Mouse (Mus musculus) heart, embryonic 15.5 days (tissue): ENCODE measurements around the gene Plcb4. TPM values are rescaled to one million over a fixed set of nuclear protein-coding genes. Genes with fewer than 3 reads are reported as not detected.
"Not testable (repeated sequence)": the region's sequence is repeated elsewhere in the genome, so short reads cannot be mapped to it uniquely, and the experiment has no call there.

Experiments used
- ATAC-seq: fragments of 200-750 bp; cut with Nextera tagmentation; replicated peaks from 2 replicates; pipeline ENCODE4 v1.8.0; 2017; ENCODE audit warnings: low read depth, moderate TSS enrichment; ENCODE audit not compliant: insufficient number of reproducible peaks, insufficient read depth, low FRiP score
- H3K27ac ChIP-seq: fragments of 300-500 bp; sonication (generic); 2 replicates; pipeline ENCODE4 v1.5.1; 2015; ENCODE audit warnings: mild to moderate bottlenecking, inconsistent platforms
- H3K27me3 ChIP-seq: fragments of 300-500 bp; sonication (generic); 2 replicates; pipeline ENCODE4 v1.6.1; 2015; ENCODE audit warnings: inconsistent platforms
- H3K36me3 ChIP-seq: fragments of 300-500 bp; sonication (generic); 2 replicates; pipeline ENCODE4 v1.6.1; 2015; ENCODE audit warnings: mild to moderate bottlenecking, inconsistent platforms
- H3K4me1 ChIP-seq: fragments of 300-500 bp; sonication (generic); replicated peaks from 2 replicates; pipeline ENCODE4 v1.6.1; 2015; ENCODE audit warnings: inconsistent platforms
- H3K4me2 ChIP-seq: fragments of 300-500 bp; sonication (generic); 2 replicates; pipeline ENCODE4 v1.6.1; 2015; ENCODE audit warnings: inconsistent platforms, mild to moderate bottlenecking, moderate library complexity
- H3K4me3 ChIP-seq: fragments of 300-500 bp; sonication (generic); 2 replicates; pipeline ENCODE4 v1.5.1; 2015; ENCODE audit warnings: mild to moderate bottlenecking, inconsistent platforms
- H3K9ac ChIP-seq: fragments of 300-500 bp; sonication (generic); 2 replicates; pipeline ENCODE4 v1.6.1; 2015; ENCODE audit warnings: mild to moderate bottlenecking, inconsistent platforms
- H3K9me3 ChIP-seq: fragments of 300-500 bp; sonication (generic); replicated peaks from 2 replicates; pipeline ENCODE4 v1.6.1; 2016; ENCODE audit warnings: inconsistent platforms
- WGBS: fragments of 180-500 bp; shearing (Covaris S2); methylation state at CpG from one replicate; pipeline ENCODE4 v1.1.7; 2015; ENCODE audit warnings: mixed read lengths; 5-methylcytosine and 5-hydroxymethylcytosine counted together
- polyA plus RNA-seq: library from polyadenylated mRNA; unstranded; fragments of >200 nt; fragmentation: Nextera tagmentation; extraction: Ambion mirVana; gene quantifications from 2 replicates; pipeline ENCODE4 v1.2.1, GENCODE M21; 2015

Plcb4 gene
- polyA plus RNA-seq, 1 experiment from 2014 or later: 38.8 TPM

DNA sequence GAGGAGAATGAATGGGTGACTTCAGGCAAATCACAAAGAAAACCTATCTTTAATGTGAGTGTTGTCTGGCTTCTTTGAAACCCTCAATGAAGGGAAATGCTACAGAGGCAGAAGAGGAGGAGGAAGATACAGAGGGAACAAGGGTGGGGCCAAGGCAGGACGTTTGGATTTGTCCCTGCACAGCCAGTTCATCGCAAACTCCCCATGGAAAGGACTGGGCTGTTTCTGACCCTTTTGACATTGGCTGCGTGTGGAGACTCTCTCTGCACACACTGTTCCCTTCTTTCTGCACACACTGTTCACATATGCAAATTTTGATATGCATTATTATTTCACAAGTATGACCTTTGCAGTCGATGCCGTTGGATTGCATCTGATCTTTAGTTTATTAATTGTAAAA, 63.3 kb downstream of the Plcb4 start:
- Histone ChIP-seq H3K27ac (peak overlapping the region; percentile 42; the same call in 1 of the 2 replicates), H3K9me3 (no peaks in the 10 kb centered on the region), H3K36me3 (no peaks in the 10 kb centered on the region), H3K4me2 (no peak overlapping the region), H3K27me3 (no peaks in the 10 kb centered on the region), H3K4me3 (no peak overlapping the region), H3K4me1 (peaks cover 20% of the 10 kb centered on the region), H3K9ac (no peak overlapping the region)
- no peak for ATAC-seq
- 50% methylated on average over 5 of the region's 5 CpGs for WGBS

DNA sequence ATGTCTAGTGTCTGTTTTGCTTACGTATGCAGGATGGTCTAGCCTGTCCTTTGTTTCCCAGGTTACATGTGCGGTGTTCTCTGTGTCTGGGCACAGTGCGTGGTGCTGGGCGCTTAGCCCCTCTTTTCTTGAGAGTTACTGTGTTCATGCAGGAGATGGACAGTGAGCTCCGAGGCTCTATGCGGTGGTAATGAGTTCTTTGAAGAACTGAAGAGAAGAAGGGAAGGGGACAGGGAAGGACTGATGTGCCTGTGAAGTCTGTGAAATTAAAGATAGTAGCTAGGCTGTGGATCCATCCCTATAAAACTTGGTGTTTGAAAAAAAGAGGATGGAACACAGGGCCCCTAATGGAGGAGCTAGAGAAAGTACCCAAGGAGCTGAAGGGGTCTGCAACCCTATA, 64.6 kb downstream of the Plcb4 start:
- 97% methylated on average over 6 of the region's 6 CpGs for WGBS
- Histone ChIP-seq H3K9me3 (no peaks in the 10 kb centered on the region), H3K27me3 (no peaks in the 10 kb centered on the region), H3K4me1 (peaks cover 15% of the 10 kb centered on the region), H3K27ac (no peak overlapping the region), H3K9ac (no peak overlapping the region), H3K36me3 (no peaks in the 10 kb centered on the region), H3K4me2 (no peak overlapping the region), H3K4me3 (no peak overlapping the region)
- no peak for ATAC-seq

DNA sequence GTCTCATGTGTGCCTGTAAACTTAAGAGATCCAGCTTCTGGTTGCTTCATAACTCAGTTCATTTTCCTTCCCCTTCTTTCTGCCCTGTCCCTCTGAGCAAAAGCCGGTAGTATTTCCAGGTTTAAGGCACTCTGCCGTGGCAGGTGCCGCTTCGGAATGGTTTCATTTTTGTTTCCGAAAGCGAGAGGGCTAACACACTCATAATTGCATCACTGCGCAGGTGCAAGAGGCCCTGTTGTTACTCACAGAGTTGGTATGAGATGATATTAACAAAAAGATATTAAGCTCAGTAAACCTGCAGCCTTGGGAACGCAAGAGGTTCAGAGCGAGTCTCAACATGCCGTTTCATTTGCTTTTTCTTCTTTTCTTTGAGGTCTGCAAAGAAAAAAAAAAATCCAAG, 65.7 kb downstream of the Plcb4 start:
- peaks cover 15% of the 10 kb centered on the region for H3K4me1 ChIP-seq
- no peaks in the 10 kb centered on the region for H3K36me3 ChIP-seq
- no peak for ATAC-seq
- H3K27ac ChIP-seq: no peak overlapping the region
- no peak overlapping the region for H3K9ac ChIP-seq
- H3K9me3 ChIP-seq: no peaks in the 10 kb centered on the region
- no peaks in the 10 kb centered on the region for H3K27me3 ChIP-seq
- no peak overlapping the region for H3K4me2 ChIP-seq
- 83% methylated on average over 10 of the region's 10 CpGs for WGBS
- H3K4me3 ChIP-seq: no peak overlapping the region

DNA sequence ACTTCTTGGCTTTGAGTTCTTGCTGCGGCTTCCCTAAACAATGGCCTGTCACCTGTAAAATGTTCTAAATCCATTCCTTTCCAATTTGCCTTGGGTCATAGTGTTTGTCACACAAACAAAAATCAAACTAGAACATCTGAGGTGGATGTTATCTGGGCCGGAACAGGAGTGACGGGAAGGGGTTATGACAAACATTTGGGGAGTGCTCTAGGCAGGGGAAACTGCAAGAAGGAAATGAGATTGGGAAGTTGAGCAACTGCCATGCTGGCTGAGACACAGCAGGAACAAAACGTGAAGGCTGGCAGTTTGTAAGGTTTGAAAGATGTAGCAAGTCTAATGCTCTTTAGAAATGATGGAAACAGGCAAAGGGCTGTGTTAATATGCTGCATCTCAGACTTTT, 66.6 kb downstream of the Plcb4 start:
- Histone ChIP-seq H3K27me3 (no peaks in the 10 kb centered on the region), H3K9me3 (no peaks in the 10 kb centered on the region), H3K36me3 (no peaks in the 10 kb centered on the region), H3K4me3 (no peak overlapping the region), H3K4me2 (no peak overlapping the region), H3K9ac (no peak overlapping the region), H3K4me1 (peaks cover 15% of the 10 kb centered on the region), H3K27ac (peak overlapping the region; percentile 40; the same call in 1 of the 2 replicates)
- 65% methylated on average over 4 of the region's 4 CpGs for WGBS
- ATAC-seq: no peak

DNA sequence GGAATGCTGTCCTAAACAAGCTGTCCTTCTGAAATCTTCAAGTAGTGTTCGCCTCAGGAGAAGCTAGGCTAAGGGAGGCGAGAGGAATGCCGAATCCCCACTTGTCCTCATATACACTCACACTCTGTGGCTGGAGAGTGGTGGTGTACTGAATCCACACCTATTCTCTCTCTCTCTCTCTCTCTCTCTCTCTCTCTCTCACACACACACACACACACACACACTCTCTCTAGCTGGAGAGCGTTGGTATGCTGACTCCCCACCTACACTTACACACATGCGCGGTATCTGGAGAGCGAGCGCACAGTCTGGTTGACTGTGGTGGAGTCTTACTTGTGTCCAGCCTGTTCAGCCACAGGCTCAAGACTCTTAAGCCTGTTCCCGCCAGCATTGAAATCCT, 68.3 kb downstream of the Plcb4 start:
- no peak; the same call in 1 of the 2 replicates for ATAC-seq
- no peak overlapping the region for H3K27ac ChIP-seq

DNA sequence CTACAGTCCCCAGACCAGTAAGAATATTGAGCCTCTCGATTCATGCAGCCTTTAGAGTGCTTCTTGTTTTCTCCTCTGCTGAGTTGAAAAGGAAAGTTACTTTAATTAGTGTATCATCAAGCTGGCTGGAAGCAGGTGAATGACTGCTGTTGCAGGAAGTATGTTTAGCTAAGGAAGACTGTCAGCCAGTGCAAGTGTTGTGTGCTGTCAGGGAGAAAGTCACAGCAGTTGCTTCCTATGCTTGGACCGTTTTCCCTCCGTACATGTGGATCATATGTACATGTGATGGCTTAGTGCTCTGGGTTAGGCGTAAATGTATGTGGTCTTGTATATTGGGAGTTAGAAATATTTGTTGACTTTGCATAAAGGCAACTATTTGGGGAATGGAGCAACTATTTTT, 69.1 kb downstream of the Plcb4 start:
- WGBS: 84% methylated on average over 4 of the region's 4 CpGs
- H3K4me1 ChIP-seq: peaks cover 22% of the 10 kb centered on the region
- no peak overlapping the region for H3K4me2 ChIP-seq
- no peak overlapping the region for H3K4me3 ChIP-seq
- no peak overlapping the region for H3K9ac ChIP-seq
- no peaks in the 10 kb centered on the region for H3K27me3 ChIP-seq
- H3K27ac ChIP-seq: no peak overlapping the region
- H3K36me3 ChIP-seq: no peaks in the 10 kb centered on the region
- ATAC-seq: no peak
- no peaks in the 10 kb centered on the region for H3K9me3 ChIP-seq

More for the DNA sequence above, 68.3 kb downstream of the Plcb4 start:
- no peak overlapping the region for H3K4me3 ChIP-seq
- 68% methylated on average over 9 of the region's 9 CpGs for WGBS
- H3K36me3 ChIP-seq: no peaks in the 10 kb centered on the region
- no peak overlapping the region for H3K9ac ChIP-seq
- no peaks in the 10 kb centered on the region for H3K27me3 ChIP-seq
- peaks cover 24% of the 10 kb centered on the region for H3K4me1 ChIP-seq
- no peak overlapping the region for H3K4me2 ChIP-seq
- no peaks in the 10 kb centered on the region for H3K9me3 ChIP-seq

DNA sequence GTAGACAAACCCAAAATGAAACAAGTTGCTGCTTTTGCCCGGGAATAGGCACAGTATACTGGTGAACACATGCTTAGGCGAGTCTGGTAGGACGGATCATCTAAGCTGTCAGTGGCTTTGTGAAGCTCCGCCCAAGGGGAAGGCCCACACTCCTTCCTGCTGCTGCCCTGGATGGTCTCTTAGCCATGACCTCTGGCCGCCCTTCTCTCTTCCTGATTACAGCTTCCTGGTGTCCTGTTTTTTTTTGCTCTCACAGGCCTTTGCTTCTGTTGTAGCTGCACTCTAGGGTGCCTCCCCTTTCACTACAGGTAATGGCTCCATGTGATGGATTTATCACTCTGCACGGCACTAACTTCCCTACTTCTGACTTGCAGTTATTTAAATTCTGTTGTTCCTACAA, 72.8 kb downstream of the Plcb4 start:
- Histone ChIP-seq H3K9ac (no peak overlapping the region), H3K4me3 (no peak overlapping the region), H3K4me1 (peaks cover 25% of the 10 kb centered on the region), H3K9me3 (no peaks in the 10 kb centered on the region), H3K27me3 (no peaks in the 10 kb centered on the region), H3K4me2 (no peak overlapping the region), H3K36me3 (no peaks in the 10 kb centered on the region), H3K27ac (peak overlapping the region; percentile 35)
- peak; percentile 66 for ATAC-seq
- WGBS: 46% methylated on average over 6 of the region's 6 CpGs

DNA sequence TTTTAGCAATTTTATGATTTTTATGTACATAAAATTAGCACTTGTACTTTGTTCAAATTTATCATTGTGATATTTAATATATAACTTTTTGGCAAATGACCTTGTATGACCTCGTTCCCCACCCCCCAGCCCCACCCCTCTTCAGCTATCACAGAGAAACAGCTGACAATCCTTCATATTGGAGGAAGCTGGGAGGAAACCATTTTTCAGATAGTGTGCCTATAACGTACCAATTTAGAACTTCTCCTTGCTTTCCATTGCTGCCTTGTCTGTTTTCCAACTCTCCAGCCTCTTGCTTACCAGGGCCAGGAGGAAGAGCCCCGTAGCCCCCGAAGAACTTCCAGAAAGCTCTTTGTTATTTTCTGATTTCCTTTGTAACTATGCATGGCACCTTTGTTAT, 73.8 kb downstream of the Plcb4 start:
- H3K27ac ChIP-seq: no peak overlapping the region
- no peak for ATAC-seq
- no peak overlapping the region for H3K9ac ChIP-seq
- WGBS: 68% methylated on average over 4 of the region's 4 CpGs
- H3K4me3 ChIP-seq: no peak overlapping the region
- H3K27me3 ChIP-seq: no peaks in the 10 kb centered on the region
- no peak overlapping the region for H3K4me2 ChIP-seq
- H3K9me3 ChIP-seq: no peaks in the 10 kb centered on the region
- H3K36me3 ChIP-seq: no peaks in the 10 kb centered on the region
- peaks cover 31% of the 10 kb centered on the region for H3K4me1 ChIP-seq

DNA sequence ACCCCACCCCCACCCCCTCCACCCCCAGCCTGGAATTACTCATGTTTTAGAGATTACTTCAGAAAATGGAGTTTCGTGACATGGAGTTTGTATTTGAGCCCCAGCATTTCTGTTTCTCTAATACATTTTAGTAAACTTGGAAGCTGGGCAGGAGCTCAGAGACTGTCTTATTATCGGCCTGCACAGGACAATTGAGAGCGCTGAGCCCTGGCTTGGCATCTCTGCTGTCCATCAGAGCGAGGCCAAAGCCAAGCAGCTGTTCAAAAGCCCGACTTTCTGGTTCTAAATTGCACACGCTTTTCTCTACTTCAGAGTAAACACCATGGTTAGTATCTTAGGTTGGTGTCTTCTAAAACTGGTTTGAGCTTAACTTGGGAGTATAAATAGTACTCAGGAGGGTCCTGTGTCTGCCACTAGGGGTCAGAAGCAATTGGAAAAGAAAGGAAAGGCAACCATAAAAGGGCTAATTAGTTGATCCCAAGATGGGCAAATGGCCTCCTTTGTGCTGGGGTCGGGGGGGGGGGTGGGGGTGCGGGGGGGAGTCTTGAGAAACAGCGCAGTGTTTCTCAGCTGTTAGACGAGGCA, 75.2 kb downstream of the Plcb4 start:
- Histone ChIP-seq H3K27ac (no peak overlapping the region), H3K9me3 (no peaks in the 10 kb centered on the region), H3K4me1 (peaks cover 30% of the 10 kb centered on the region), H3K4me3 (no peak overlapping the region), H3K36me3 (no peaks in the 10 kb centered on the region), H3K27me3 (no peaks in the 10 kb centered on the region), H3K4me2 (no peak overlapping the region), H3K9ac (no peak overlapping the region)
- ATAC-seq: no peak
- 59% methylated on average over 10 of the region's 10 CpGs for WGBS

DNA sequence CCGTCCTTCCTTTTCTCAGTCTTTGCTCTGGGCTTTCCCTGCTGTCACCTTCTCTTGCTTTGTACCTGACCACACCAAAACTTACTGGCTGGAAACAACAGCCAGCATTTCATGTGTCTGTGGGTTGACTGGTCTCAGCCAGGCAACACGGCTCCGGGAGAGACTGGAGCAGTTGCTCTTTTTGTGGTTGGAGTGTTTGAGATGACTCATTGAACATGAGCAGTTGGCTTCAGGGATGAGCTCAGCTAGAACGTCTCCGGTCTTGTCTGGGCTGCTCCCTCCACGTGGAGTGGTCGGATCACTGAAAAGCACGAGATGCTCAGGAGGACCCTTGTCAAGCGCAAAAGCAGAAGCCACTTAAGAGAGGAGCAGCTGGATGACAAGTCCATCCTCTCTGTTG, 78.7 kb downstream of the Plcb4 start:
- Histone ChIP-seq H3K9me3 (no peaks in the 10 kb centered on the region), H3K27me3 (no peaks in the 10 kb centered on the region), H3K4me3 (no peak overlapping the region), H3K36me3 (no peaks in the 10 kb centered on the region), H3K4me2 (no peak overlapping the region), H3K9ac (no peak overlapping the region), H3K4me1 (peaks cover 17% of the 10 kb centered on the region), H3K27ac (no peak overlapping the region)
- 55% methylated on average over 9 of the region's 9 CpGs for WGBS
- ATAC-seq: no peak

DNA sequence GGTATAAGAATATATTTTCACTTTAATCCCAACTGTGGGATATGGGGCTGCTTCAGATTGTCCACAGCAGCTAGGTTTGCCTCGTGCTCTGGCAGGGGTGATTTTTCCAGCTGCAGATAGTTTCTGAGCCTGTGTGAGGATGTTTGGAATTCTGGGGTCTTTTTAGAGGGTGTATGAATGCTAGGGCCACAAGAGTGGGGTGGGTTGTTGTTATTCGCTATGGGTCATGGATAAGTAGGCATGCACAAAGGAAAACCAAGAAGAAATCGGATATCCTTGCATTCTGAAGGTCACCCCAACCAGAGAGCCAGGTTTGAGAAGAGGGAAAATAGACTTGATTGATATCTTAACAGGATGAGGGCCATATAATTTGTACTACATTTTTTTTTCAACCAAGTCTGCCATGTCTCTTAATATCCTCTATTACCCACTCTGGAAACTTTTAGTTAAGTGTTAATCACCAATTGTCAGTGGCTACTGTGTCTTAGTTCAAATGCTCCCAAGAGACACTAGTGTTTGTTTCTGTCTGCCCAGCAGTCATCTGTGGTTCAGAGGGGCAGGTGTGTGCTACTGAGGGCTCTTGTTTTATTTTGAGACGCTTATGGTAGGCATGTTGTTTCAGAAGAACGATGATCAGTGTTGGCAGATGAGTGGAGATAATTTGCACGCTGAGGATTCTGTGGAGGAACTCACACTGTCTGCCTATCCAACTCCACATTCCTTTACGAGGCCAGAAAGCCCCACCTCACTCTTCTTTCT, 79.4 kb downstream of the Plcb4 start:
- peaks cover 18% of the 10 kb centered on the region for H3K4me1 ChIP-seq
- H3K9ac ChIP-seq, H3K9me3 ChIP-seq, H3K27me3 ChIP-seq, H3K4me3 ChIP-seq, H3K36me3 ChIP-seq, H3K4me2 ChIP-seq, ATAC-seq, H3K27ac ChIP-seq: not testable (repeated sequence)
- WGBS: 67% methylated on average over 7 of the region's 7 CpGs

DNA sequence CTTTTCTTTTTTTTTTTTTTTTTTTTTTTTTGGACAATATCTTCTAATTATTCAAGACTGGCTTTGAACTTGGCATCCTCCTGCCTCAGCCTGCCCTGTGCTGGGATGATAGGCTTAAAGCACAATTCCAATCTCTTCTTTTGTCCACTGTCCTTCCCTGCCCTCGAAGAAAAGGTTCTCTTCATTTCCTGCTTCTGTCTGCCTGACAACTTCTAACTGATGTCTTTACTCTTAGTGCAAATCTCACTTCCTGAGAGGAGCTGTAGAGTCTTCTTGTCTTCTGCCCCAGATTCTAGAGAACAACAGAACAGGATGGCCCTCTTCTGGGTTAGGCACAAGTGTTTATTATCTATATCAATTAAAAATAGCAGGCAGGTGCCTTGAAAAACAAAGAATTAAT, 80.1 kb downstream of the Plcb4 start:
- Histone ChIP-seq H3K36me3 (no peaks in the 10 kb centered on the region), H3K4me2 (no peak overlapping the region), H3K9ac (no peak overlapping the region), H3K27ac (no peak overlapping the region), H3K4me3 (no peak overlapping the region), H3K27me3 (no peaks in the 10 kb centered on the region), H3K4me1 (peaks cover 26% of the 10 kb centered on the region), H3K9me3 (no peaks in the 10 kb centered on the region)
- WGBS: 64% methylated on average over 1 of the region's 1 CpGs
- no peak for ATAC-seq
